Mouse (Mus musculus) stomach, embryonic 16.5 days (tissue): ENCODE measurements around the gene AW551984. TPM values are rescaled to one million over a fixed set of nuclear protein-coding genes. Genes with fewer than 3 reads are reported as not detected.
A peak's percentile ranks its signal among the peaks of the same experiment; 100 is the strongest.

Experiments used
- ATAC-seq: fragments of 200-750 bp; cut with Nextera tagmentation; 2 replicates; pipeline ENCODE4 v1.8.0; 2017; ENCODE audit warnings: moderate number of reproducible peaks, moderate TSS enrichment; ENCODE audit not compliant: insufficient read depth, low FRiP score
- H3K27ac ChIP-seq: fragments of 300-500 bp; sonication (generic); 2 replicates; pipeline ENCODE4 v1.5.1; 2014; ENCODE audit warnings: low read length
- H3K27me3 ChIP-seq: fragments of 300-500 bp; sonication (generic); 2 replicates; pipeline ENCODE4 v1.6.1; 2014; ENCODE audit warnings: low read length, control low read depth, mixed read lengths; ENCODE audit not compliant: control insufficient read depth, insufficient read depth
- H3K36me3 ChIP-seq: fragments of 300-500 bp; sonication (generic); 2 replicates; pipeline ENCODE4 v1.6.1; 2014; ENCODE audit warnings: low read length; ENCODE audit not compliant: control insufficient read depth, insufficient read depth
- H3K4me1 ChIP-seq: fragments of 300-500 bp; sonication (generic); 2 replicates; pipeline ENCODE4 v1.6.1; 2014; ENCODE audit warnings: low read length, control low read depth, mixed read lengths; ENCODE audit not compliant: control insufficient read depth, insufficient read depth
- H3K4me2 ChIP-seq: fragments of 300-500 bp; sonication (generic); 2 replicates; pipeline ENCODE4 v1.6.1; 2014; ENCODE audit warnings: low read depth, low read length, mixed read lengths
- H3K4me3 ChIP-seq: fragments of 300-500 bp; sonication (generic); replicated peaks from 2 replicates; pipeline ENCODE4 v1.5.1; 2014; ENCODE audit warnings: mild to moderate bottlenecking, low read length
- H3K9ac ChIP-seq: fragments of 300-500 bp; sonication (generic); 2 replicates; pipeline ENCODE4 v1.6.1; 2014; ENCODE audit warnings: low read length
- H3K9me3 ChIP-seq: fragments of 300-500 bp; sonication (generic); replicated peaks from 2 replicates; pipeline ENCODE4 v1.6.1; 2016; ENCODE audit warnings: low read length, control low read depth; ENCODE audit not compliant: control insufficient read depth
- WGBS: fragments of 180-500 bp; shearing (Covaris S2); extraction: QIAGEN DNeasy Blood & Tissue Kit; methylation state at CpG from one replicate; pipeline ENCODE4 v1.1.7; 2014; 5-methylcytosine and 5-hydroxymethylcytosine counted together
- polyA plus RNA-seq: library from polyadenylated mRNA; unstranded; fragments of >200 nt; fragmentation: Nextera tagmentation; extraction: Ambion mirVana; gene quantifications from 2 replicates; pipeline ENCODE4 v1.2.1, GENCODE M21; 2015

The AW551984 gene
- polyA plus RNA-seq, result 30.5 and 40.5 TPM in 2 replicates

- peak; percentile 44; the same call in 1 of the 2 replicates for ATAC-seq
- H3K27ac ChIP-seq, result peak within 1 kb of the TSS; percentile 42; the same call in 1 of the 2 replicates
- peak within 1 kb of the TSS; percentile 83 for H3K4me2 ChIP-seq
- 0 out of 2 replicates have a peak, but pooled peaks cover 4% of the 10 kb centered on the region for H3K4me1 ChIP-seq
- under 1% methylated on average over 8 of the region's 8 CpGs for WGBS
- peak within 1 kb of the TSS; percentile 62 for H3K9ac ChIP-seq
- no peaks in the 10 kb centered on the region for H3K27me3 ChIP-seq
- H3K36me3 ChIP-seq, result no peaks in the 10 kb centered on the region
- peak within 1 kb of the TSS; percentile 47 for H3K4me3 ChIP-seq
- H3K9me3 ChIP-seq, result no peaks in the 10 kb centered on the region
These were observed at the start of gene AW551984 for GRCm38 (mm10) chr9:39603999-39604453. AW551984 (minus strand) TSS chr9:39604403.

- 86% methylated on average over 4 of the region's 4 CpGs for WGBS
- no peak overlapping the region for H3K4me3 ChIP-seq
- no peak overlapping the region for H3K4me2 ChIP-seq
These were observed 43.2 kb upstream of the AW551984 start for GRCm38 (mm10) chr9:39647382-39647781.

DNA sequence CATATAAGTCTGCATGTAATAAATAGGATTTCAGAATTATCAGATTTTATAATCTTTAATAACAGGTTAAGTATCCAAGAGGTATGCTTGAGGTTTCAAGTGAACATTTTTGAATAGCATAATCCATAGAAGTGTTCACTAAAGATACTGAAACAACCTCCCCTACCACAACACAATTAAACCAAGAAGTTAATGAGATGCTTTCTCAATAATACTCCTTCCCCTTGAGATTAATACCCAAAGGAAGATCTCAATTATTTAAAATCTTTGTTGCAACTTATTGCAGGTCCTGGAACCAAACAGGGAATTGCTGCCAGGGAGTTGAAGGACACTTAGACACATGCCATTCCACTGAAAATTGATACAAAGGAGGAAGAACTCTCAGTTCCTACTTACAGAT lies 40.6 kb upstream of the AW551984 start, which contains the start of gene Olfr961:
Olfr961 (plus strand) TSS at position 301 of the 400 bp plus-strand sequence.
- Histone ChIP-seq H3K36me3 (no peaks in the 10 kb centered on the region), H3K9ac (no peak within 1 kb of the TSS), H3K4me1 (no peaks in the 10 kb centered on the region), H3K27ac (no peak within 1 kb of the TSS), H3K9me3 (no peaks in the 10 kb centered on the region), H3K4me3 (no peak within 1 kb of the TSS), H3K4me2 (no peak within 1 kb of the TSS), H3K27me3 (no peaks in the 10 kb centered on the region)
- no peak for ATAC-seq

More at GRCm38 (mm10) chr9:39647382-39647781, 43.2 kb upstream of the AW551984 start:
- Histone ChIP-seq H3K27me3 (no peaks in the 10 kb centered on the region), H3K36me3 (no peaks in the 10 kb centered on the region), H3K4me1 (no peaks in the 10 kb centered on the region), H3K27ac (no peak overlapping the region), H3K9ac (no peak overlapping the region), H3K9me3 (no peaks in the 10 kb centered on the region)
- no peak for ATAC-seq

GRCm38 (mm10) chr9:39633913-39634594 lies 29.9 kb upstream of the AW551984 start:
- Histone ChIP-seq H3K4me1 (no peaks in the 10 kb centered on the region), H3K9ac (no peak overlapping the region), H3K9me3 (no peaks in the 10 kb centered on the region), H3K27ac (no peak overlapping the region), H3K36me3 (no peaks in the 10 kb centered on the region), H3K27me3 (no peaks in the 10 kb centered on the region), H3K4me3 (no peak overlapping the region), H3K4me2 (no peak overlapping the region)
- 24% methylated on average over 4 of the region's 4 CpGs for WGBS
- ATAC-seq, result no peak

GRCm38 (mm10) chr9:39629069-39629468 lies 24.9 kb upstream of the AW551984 start:
- Histone ChIP-seq H3K27me3 (no peaks in the 10 kb centered on the region), H3K36me3 (no peaks in the 10 kb centered on the region), H3K9ac (no peak overlapping the region), H3K4me3 (no peak overlapping the region), H3K9me3 (no peaks in the 10 kb centered on the region), H3K4me2 (no peak overlapping the region), H3K27ac (no peak overlapping the region), H3K4me1 (no peaks in the 10 kb centered on the region)
- 76% methylated on average over 2 of the region's 2 CpGs for WGBS
- ATAC-seq, result no peak

DNA sequence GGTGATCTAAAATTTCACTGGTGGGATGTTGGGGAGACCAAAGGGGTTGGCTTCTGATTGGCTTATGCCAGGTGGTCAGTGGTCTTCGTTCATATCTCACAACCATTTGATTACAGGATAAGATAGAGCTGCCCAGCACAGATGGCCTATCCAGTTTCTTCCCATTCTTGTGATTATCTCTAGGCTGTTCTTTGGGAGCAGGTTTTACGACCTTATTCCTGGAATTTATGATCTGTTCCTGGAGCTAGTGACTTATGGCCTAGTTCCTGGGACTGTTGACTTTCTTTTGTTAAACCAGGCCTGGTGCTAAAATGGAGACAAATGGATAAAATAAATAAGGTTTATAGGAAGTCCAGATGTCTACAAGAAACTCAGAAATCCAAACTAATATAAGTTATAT lies 20.5 kb upstream of the AW551984 start:
- H3K4me3 ChIP-seq, result no peak overlapping the region
- no peak overlapping the region for H3K9ac ChIP-seq
- no peaks in the 10 kb centered on the region for H3K4me1 ChIP-seq
- no peak overlapping the region for H3K4me2 ChIP-seq
- H3K9me3 ChIP-seq, result no peaks in the 10 kb centered on the region
- WGBS, result 59% methylated on average over 2 of the region's 2 CpGs
- H3K36me3 ChIP-seq, result no peaks in the 10 kb centered on the region
- H3K27ac ChIP-seq, result no peak overlapping the region
- ATAC-seq, result no peak
- no peaks in the 10 kb centered on the region for H3K27me3 ChIP-seq

DNA sequence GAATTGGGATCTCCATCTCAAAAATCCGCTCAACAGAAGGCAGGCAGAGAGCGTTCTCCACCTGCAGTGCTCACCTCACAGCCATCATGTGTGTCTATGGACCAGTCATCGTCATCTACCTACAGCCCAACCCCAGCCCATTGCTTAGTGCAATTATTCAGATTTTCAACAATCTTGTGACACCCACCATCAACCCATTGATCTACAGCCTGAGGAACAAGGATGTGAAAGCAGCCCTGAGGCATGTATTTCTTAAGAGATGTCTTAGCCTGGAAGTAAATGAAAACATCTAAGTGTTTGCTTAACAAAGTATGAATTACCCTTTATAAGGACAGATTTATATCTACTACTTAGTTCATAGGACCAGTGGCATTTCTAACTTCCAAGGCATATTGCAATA lies 19.6 kb upstream of the AW551984 start:
- WGBS, result 87% methylated on average over 3 of the region's 3 CpGs
- no peaks in the 10 kb centered on the region for H3K27me3 ChIP-seq
- H3K4me1 ChIP-seq, result no peaks in the 10 kb centered on the region
- ATAC-seq, result no peak
- no peaks in the 10 kb centered on the region for H3K9me3 ChIP-seq
- no peak overlapping the region for H3K4me2 ChIP-seq
- H3K4me3 ChIP-seq, result no peak overlapping the region
- H3K27ac ChIP-seq, result no peak overlapping the region
- no peak overlapping the region for H3K9ac ChIP-seq
- H3K36me3 ChIP-seq, result no peaks in the 10 kb centered on the region

DNA sequence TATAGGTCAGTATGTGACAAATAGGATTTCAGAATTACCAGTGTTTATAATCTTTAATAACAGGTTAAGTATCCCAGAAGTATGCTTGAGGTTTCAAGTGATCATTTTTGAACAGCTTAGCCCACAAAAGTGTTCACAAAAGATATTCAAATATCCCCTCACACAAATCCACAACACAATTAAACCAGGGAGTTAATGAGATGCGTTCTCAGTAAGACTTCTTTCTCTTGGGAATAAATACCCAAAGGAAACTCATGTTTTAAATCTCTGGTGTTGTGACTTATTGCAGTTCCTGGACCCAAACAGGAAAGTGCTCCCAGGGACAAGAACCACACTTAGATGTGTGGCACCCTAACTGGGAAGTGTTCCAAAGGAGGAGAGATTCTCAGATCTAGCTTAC lies 16.9 kb upstream of the AW551984 start, which contains the start of gene Olfr960:
Olfr960 (plus strand) TSS at position 301 of the 400 bp plus-strand sequence.
- no peaks in the 10 kb centered on the region for H3K27me3 ChIP-seq
- no peak within 1 kb of the TSS for H3K4me3 ChIP-seq
- no peak within 1 kb of the TSS for H3K9ac ChIP-seq
- H3K9me3 ChIP-seq, result no peaks in the 10 kb centered on the region
- no peaks in the 10 kb centered on the region for H3K4me1 ChIP-seq
- ATAC-seq, result no peak
- no peak within 1 kb of the TSS for H3K27ac ChIP-seq
- no peaks in the 10 kb centered on the region for H3K36me3 ChIP-seq
- H3K4me2 ChIP-seq, result no peak within 1 kb of the TSS
- 68% methylated on average over 1 of the region's 1 CpGs for WGBS

DNA sequence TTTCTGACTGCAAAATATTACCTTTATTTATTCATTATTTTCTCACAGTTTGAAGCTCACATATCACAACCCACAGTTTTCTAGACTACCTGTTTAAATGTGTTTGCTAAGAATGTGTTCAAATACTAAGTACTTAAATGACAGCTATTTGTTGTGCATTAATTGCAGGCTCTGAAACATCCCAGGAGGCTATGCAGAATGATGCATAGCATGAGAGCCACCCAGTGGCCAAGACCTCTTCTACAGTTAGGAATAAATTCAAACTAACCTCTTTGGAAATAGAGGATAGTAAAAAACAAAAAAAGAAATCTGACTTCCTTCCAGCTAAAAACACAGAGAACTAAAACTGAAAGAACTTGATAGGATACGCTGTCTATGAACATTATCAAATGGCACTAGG lies 7.8 kb upstream of the AW551984 start:
- H3K9me3 ChIP-seq, result no peaks in the 10 kb centered on the region
- H3K36me3 ChIP-seq, result no peaks in the 10 kb centered on the region
- H3K4me3 ChIP-seq, result no peak overlapping the region
- H3K27ac ChIP-seq, result no peak overlapping the region
- no peak overlapping the region for H3K9ac ChIP-seq
- no peaks in the 10 kb centered on the region for H3K27me3 ChIP-seq
- 60% methylated on average over 1 of the region's 1 CpGs for WGBS
- no peak for ATAC-seq
- no peak overlapping the region for H3K4me2 ChIP-seq
- no peaks in the 10 kb centered on the region for H3K4me1 ChIP-seq
